Mouse (Mus musculus) brain, embryonic 14.5 days (tissue): ENCODE data around the gene D930048N14Rik.
"Not testable (repeated sequence)": the region's sequence is repeated elsewhere in the genome, so short reads cannot be mapped to it uniquely, and the experiment has no call there.

Experiments used
- CTCF ChIP-seq: fragments of 200-500 bp; IDR thresholded peaks from 2 replicates; pipeline ENCODE4 v1.5.1; 2012; ENCODE audit warnings: inconsistent platforms, mild to moderate bottlenecking, moderate library complexity, borderline replicate concordance; ENCODE audit not compliant: insufficient read depth, insufficient read length; ENCODE audit errors: extremely low read depth
- POLR2A ChIP-seq: fragments of 200-500 bp; IDR thresholded peaks from 2 replicates; pipeline ENCODE4 v1.6.1; 2012; ENCODE audit warnings: mild to moderate bottlenecking, inconsistent platforms, borderline replicate concordance; ENCODE audit not compliant: poor library complexity, insufficient read depth, insufficient read length, severe bottlenecking; ENCODE audit errors: extremely low read depth

GRCm38 (mm10) chr11:51664747-51665146, 14.0 kb downstream of the D930048N14Rik start:
- not testable (repeated sequence) for TF ChIP-seq CTCF, POLR2A
